Mouse (Mus musculus): ENCODE measurements around the gene Scn10a.
A peak's percentile ranks its signal among the peaks of the same experiment; 100 is the strongest.

Scn10a gene

GRCm38 (mm10) chr9:119634216-119634843, 84.8 kb downstream of the Scn10a start:
- DNase-seq (ENCODE audit: low spot score in 2 of 2): no peak

DNA sequence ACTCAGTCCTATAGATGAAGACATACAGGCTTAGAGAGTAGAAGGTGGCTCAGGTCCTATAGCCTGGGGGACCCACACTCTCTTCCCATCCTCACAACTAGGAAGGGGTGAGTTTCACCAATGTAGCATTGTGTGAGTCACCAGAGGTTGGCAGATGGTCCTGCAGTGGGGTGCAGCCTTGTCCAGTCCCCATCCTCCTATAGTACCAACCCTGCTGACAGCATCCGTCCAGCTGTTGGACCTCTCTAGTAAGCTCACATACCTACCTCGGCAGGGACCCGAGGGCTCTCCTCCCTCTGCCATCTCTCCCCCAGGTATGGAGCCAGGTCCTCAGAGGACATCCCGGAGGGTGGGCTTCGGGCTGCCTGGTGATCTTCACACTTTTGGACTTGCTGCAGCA, 85.6 kb downstream of the Scn10a start:
- DNase-seq (ENCODE audit: low spot score in 2 of 2): no peak

GRCm38 (mm10) chr9:119632801-119633200, 86.3 kb downstream of the Scn10a start:
- DNase-seq (ENCODE audit: low spot score in 2 of 2): no peak

- DNase-seq (ENCODE audit: low spot score in 2 of 2): no peak
Observed at GRCm38 (mm10) chr9:119631899-119632533, 87.1 kb downstream of the Scn10a start.

- DNase-seq (ENCODE audit: low spot score in 2 of 2): no peak
Observed at GRCm38 (mm10) chr9:119631393-119631898, 87.7 kb downstream of the Scn10a start.

DNA sequence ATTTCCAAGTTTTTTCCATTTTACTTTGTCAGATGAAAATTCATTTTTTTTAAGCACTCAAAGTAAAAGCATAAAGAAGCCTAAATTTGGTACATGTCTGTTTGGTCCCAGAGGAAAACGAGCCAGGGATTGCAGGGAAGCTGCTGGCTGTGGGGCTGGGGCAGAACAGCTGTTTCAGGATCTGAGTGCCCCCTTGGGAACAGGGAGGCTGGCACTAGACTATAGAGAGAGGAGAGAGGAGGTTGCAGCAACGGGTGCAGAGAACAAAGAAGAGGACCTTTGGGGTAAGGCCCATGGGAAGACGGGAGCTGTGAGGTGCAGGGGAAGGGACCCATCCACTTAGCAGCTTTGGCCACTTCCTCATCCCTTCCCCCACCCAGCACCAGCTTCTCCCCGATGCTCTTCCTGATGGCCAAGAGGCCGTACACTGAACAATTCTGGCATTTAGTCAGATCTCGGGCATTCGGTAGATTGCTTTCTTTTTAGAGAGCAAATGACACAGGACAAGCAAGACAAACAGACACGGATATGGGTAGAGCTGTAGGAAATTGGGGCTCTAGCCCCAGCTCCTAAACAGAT, 90.3 kb downstream of the Scn10a start:
- no peak for DNase-seq (ENCODE audit: low spot score in 2 of 2)

GRCm38 (mm10) chr9:119627227-119627626, 91.9 kb downstream of the Scn10a start:
- no peak for DNase-seq (ENCODE audit: low spot score in 2 of 2)

- no peak for DNase-seq (ENCODE audit: low spot score in 2 of 2)
Observed at GRCm38 (mm10) chr9:119624151-119624550, 95.0 kb downstream of the Scn10a start.

DNA sequence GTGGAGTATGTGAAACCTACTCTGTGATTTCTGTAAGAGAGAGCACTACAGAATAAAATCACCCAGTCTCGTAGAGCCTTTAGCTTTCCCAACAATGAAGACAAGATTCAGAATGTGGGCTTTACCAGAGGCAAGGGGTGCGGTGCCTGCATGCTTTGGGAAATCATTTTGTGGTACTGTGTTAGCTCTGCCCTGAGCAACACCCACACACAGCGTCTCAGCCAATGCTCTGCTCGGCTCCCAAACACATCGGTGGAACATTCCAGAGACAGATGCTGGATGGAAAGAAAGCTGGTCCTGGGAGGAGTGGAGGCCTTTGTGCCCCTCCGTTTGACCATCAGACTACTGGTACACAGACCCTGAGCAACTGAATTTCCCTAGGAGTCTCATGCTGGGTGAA, 104.3 kb downstream of the Scn10a start:
- no peak for DNase-seq (ENCODE audit: low spot score in 2 of 2)

DNA sequence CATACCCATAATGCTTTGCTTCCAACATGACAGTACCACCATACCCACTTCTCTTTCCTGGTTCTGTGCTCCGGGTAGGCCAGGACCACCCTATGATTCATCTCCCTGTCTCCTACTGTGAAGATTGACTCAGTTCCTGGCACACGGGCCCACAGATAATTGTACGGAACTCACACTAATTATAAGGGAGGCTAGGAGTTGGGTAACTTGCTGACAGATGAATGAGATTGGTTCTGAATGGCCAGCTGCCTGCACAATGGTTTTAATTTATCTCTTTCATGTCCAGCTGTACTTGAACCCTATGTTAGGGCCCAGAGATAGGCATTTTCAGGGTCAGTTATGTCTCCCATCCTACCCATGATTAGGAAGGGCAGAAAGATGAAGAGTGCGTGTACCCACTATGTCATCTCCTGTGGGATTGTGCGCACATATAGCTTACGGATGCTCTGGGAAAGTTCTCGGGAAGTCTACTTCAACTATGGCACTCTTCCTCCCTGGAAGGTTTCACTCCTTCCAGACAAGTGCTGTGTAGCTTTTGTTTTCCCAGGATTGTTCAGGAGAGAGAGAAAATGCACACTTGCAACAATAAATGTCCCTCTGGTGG, 108.5 kb downstream of the Scn10a start:
- no peak for DNase-seq (ENCODE audit: low spot score in 2 of 2)

DNA sequence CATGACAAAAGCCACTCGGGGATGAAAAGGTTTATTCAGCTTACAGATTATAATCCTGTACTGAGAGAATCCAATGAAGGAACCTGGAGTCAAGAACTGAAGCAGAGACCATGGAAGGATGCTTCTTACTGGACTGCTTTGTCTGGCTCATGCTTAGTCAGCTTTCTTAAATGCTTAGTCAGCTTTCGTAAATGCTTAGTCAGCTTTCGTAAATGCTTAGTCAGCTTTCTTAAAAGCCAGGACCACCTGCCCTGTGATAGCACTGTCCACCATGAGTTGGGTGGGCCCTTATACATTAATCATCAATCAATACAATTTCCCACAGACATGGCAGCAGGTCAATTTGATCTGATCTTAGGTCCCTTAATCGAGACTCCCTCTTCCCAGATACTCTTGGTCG, 112.2 kb downstream of the Scn10a start:
- DNase-seq (ENCODE audit: low spot score in 2 of 2): no peak

GRCm38 (mm10) chr9:119604607-119605006, 114.5 kb downstream of the Scn10a start:
- DNase-seq (ENCODE audit: low spot score in 2 of 2): no peak

- no peak for DNase-seq (ENCODE audit: low spot score in 2 of 2)
Observed at GRCm38 (mm10) chr9:119598501-119598900, 120.6 kb downstream of the Scn10a start.

GRCm38 (mm10) chr9:119597332-119597731, 121.8 kb downstream of the Scn10a start:
- no peak for DNase-seq (ENCODE audit: low spot score in 2 of 2)

DNA sequence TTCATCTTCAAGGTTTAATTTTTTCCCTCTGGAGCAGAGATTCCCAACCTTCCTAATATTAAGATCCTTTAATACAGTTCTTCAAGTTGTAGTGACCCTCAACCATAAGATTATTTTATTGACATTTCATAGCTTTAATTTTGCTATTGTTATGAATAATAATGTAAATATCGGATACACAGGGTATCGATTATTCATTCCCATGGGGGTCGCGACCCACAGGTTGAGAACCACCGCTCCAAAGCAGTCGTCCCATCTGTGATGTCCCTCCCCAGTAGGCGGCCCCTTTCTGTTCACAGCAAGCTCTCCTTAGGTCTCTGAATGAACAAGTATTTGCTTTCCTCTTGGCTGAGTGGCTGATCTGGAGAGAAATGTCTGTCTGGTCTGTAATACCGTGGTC, 129.5 kb downstream of the Scn10a start:
- no peak for DNase-seq (ENCODE audit: low spot score in 2 of 2)

DNA sequence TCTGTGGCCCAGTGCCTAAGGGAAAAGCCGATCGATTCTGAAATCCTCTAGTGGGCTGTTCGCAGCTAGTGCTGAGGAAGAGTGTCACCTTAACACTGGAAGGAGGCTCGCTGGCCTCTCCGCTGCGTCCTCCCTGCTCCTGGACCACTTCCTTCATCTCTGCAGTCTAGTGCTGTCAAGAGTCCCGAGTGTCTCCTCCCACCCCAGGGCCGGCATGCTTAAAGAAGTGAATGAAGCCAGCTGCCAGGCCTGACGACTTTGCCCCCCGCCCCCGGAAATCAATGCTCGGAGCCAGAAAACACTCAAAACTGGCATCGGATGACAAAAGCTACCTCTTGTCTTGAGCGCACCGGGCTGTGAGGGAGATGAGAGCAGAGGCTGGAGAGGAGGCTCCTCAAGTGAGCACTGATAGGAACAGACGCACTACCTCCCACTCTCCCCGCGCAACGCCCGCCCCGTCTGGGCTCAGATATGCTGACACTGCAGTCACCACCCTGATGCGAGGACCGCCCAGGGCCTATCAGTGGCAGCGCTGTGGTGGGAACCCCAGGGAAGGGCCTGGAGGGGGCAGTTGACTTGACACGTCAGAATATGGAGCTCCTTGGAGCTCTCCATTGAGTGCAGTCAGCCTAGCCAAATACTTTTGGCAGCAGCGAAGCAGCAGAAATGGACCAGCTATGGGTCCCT, 130.2 kb downstream of the Scn10a start:
- DNase-seq (ENCODE audit: low spot score in 2 of 2): no peak

DNA sequence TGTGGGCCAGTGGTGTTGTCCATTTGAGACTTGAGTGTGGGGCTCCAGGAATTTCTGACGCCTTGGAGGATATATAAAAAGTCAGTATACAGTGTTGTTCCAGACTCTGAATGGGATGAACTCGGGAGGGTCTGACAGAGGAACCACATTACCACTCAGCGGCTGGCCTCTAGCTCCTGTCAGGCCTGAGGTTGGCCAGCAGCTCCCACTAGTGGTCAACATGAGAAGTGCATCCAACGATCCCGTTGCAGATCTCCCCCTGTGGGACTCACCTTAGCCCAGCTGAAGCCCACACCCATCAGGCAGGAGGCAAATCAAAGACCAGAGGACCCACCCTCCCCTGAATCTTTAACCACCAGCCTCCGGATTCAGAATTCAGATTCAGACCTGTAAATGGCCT, 138.5 kb downstream of the Scn10a start:
- DNase-seq (ENCODE audit: low spot score in 2 of 2): peak in 1 of 2 experiments; percentile 70

GRCm38 (mm10) chr9:119580187-119580586, 138.9 kb downstream of the Scn10a start:
- DNase-seq (ENCODE audit: low spot score in 2 of 2): peak in 1 of 2 experiments; percentile 6

DNA sequence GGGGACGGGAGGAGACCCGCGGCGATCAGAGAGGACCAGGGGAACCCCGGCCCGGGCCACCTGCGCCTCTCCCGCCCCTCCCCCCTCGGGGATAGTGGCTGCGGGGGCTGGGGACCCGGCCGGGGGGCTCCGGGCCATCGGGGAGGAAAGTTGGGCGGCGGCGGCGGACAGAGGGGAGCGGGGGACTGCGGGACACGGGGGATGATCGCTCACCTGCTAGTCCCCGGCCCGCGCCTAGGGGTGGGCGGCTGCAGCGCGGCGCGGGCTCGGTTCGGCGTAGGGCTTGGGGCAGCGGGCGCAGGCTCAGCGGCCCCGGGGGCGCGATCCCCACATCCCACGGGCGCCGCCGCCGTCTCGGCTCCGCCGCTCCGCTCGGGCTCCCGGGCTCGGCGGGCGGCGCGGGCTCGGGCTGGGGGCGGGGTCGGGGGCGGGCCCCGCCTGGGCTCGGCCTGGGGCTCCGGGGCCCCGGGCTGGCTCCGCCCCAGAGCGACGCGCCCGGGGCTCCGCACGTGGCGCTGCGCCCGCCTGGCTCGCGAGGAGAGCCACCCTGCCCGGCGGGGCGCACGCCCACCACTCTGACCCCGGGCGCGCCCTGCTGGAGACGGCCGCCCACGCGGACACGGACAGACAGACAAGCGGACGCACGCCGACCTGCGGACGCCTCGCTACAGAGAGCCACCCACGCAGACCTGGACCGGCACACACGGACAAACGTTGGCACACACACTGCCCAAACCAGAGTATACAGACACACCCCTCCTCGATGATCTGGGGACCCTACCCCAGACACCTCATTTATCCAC, 140.3 kb downstream of the Scn10a start, which contains the start of gene Scn5a:
TSS of gene Scn5a (minus strand) at position 381 of the 803 bp plus-strand sequence.
- no peak for DNase-seq (ENCODE audit: low spot score in 2 of 2)

DNA sequence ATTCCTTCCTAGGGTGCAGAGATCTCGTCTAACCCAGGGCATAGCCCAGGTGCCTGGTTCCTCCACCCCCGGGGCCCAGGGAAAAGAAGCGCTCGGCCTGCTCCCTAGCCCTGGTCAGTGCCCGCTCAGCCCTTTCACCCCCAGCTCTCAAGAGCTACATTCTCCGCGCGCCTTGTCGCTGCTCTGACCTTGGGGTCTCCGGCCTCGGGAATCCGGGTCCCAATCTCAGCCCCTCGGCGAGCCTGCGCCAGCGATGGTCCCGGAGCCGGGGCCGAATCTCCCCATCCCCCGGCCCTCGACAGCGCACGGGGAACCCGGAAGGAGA, 140.8 kb downstream of the Scn10a start:
- no peak for DNase-seq (ENCODE audit: low spot score in 2 of 2)

GRCm38 (mm10) chr9:119576977-119577376, 142.1 kb downstream of the Scn10a start:
- DNase-seq (ENCODE audit: low spot score in 2 of 2): no peak
